ENCODE assay signal across 26 mouse cellular contexts in genomic region chr11:56636606-56637226, GRCm38 (mm10).
DNase-seq lines count a peak whose midpoint lies in the region; ATAC-seq and TF ChIP-seq lines count a peak whose summit lies in the region.
"Had no signal": no experiment of that assay in that cellular context is flagged by ENCODE, and none has a peak within 500 bp of the region (broad histone marks: within the 10 kb centered on the region; RNA-seq: fewer than 3 reads in every experiment).

No protein-coding gene starts in this region.

- TF ChIP-seq CTCF in hindbrain, postnatal 0 days (IDR thresholded peaks at IDR 0.05; ENCODE audit: low read depth) = no peak
- TF ChIP-seq CTCF in kidney, adult 2 months (conservative IDR thresholded peaks at IDR 0.05; ENCODE audit: insufficient read depth, insufficient read length, low read depth, low read length) = no peak

- H3K4me3 ChIP-seq in hindbrain, postnatal 0 days (ENCODE audit: low read length) = no peak overlapping the region
- H3K4me3 ChIP-seq in hindbrain, embryonic 14.5 days (replicated peaks; ENCODE audit: low read length) = no peak overlapping the region
- no peak overlapping the region for H3K4me3 ChIP-seq in forebrain, embryonic 11.5 days (ENCODE audit: low read depth, low read length)
- H3K4me3 ChIP-seq in forebrain, embryonic 16.5 days (replicated peaks; ENCODE audit: low read length) = no peak overlapping the region
- no peak overlapping the region for H3K4me3 ChIP-seq in kidney, adult 2 months (ENCODE audit: insufficient read depth, low read depth, low read length)
- H3K4me3 ChIP-seq: intestine, embryonic 15.5 days; limb, embryonic 12.5 days; liver, embryonic 15.5 days; lung, embryonic 15.5 days; myocyte; neural tube, embryonic 12.5 days had no signal

- WGBS in hindbrain, postnatal 0 days = 41% methylated on average over 8 of the region's 8 CpGs
- 39% methylated on average over 8 of the region's 8 CpGs for WGBS in hindbrain, embryonic 14.5 days
- 33% methylated on average over 8 of the region's 8 CpGs for WGBS in forebrain, embryonic 11.5 days
- 19% methylated on average over 8 of the region's 8 CpGs for WGBS in forebrain, embryonic 16.5 days
- WGBS in kidney, adult 2 months = 54% methylated on average over 8 of the region's 8 CpGs

- no peak overlapping the region for H3K27ac ChIP-seq in hindbrain, postnatal 0 days
- no peak overlapping the region; the same call in 1 of the 2 replicates for H3K27ac ChIP-seq in hindbrain, embryonic 14.5 days
- H3K27ac ChIP-seq in forebrain, embryonic 11.5 days (ENCODE audit: low read depth, low read length) = no peak overlapping the region
- H3K27ac ChIP-seq in forebrain, embryonic 16.5 days (ENCODE audit: low read length) = no peak overlapping the region
- no peak overlapping the region for H3K27ac ChIP-seq in kidney, adult 2 months (ENCODE audit: insufficient read depth, low read depth, low read length)
- H3K27ac ChIP-seq: intestine, embryonic 15.5 days; limb, embryonic 12.5 days; liver, embryonic 15.5 days; lung, embryonic 15.5 days; neural tube, embryonic 12.5 days; stomach, postnatal 0 days had no signal

- no peak for ATAC-seq in hindbrain, postnatal 0 days
- no peak for ATAC-seq in hindbrain, embryonic 14.5 days (ENCODE audit: low FRiP score)
- ATAC-seq in forebrain, embryonic 11.5 days (replicated peaks; ENCODE audit: low FRiP score) = peak; percentile 58; the same call in 1 of the 2 replicates
- peak; percentile 65 for ATAC-seq in forebrain, embryonic 16.5 days
- ATAC-seq in inflammation-experienced regulatory T-cells, adult 6 months = no peak
- ATAC-seq: intestine, embryonic 15.5 days had no signal

- no peak overlapping the region for H3K4me2 ChIP-seq in hindbrain, postnatal 0 days (ENCODE audit: low read depth, low read length)
- no peak overlapping the region for H3K4me2 ChIP-seq in hindbrain, embryonic 14.5 days (replicated peaks)
- H3K4me2 ChIP-seq in forebrain, embryonic 11.5 days (ENCODE audit: low read depth, low read length, severe bottlenecking) = no peak overlapping the region
- H3K4me2 ChIP-seq in forebrain, embryonic 16.5 days (ENCODE audit: low read length) = no peak overlapping the region
- H3K4me2 ChIP-seq: intestine, embryonic 15.5 days; limb, embryonic 12.5 days; liver, embryonic 15.5 days; lung, embryonic 15.5 days; midbrain, embryonic 11.5 days; neural tube, embryonic 12.5 days had no signal

- H3K36me3 ChIP-seq in hindbrain, postnatal 0 days (ENCODE audit: insufficient read depth, low read length) = no peaks in the 10 kb centered on the region
- no peaks in the 10 kb centered on the region for H3K36me3 ChIP-seq in hindbrain, embryonic 14.5 days (replicated peaks; ENCODE audit: control insufficient read depth, insufficient read depth)
- H3K36me3 ChIP-seq in forebrain, embryonic 11.5 days (ENCODE audit: control insufficient read depth, insufficient read depth, low read length) = no peaks in the 10 kb centered on the region
- no peaks in the 10 kb centered on the region for H3K36me3 ChIP-seq in forebrain, embryonic 16.5 days (ENCODE audit: control insufficient read depth, insufficient read depth)
- no peaks in the 10 kb centered on the region for H3K36me3 ChIP-seq in kidney, adult 2 months (ENCODE audit: control insufficient read depth, insufficient read depth, low read length)
- H3K36me3 ChIP-seq: intestine, embryonic 15.5 days; limb, embryonic 12.5 days; liver, embryonic 15.5 days; lung, embryonic 15.5 days; neural tube, embryonic 12.5 days had no signal

- H3K27me3 ChIP-seq in hindbrain, postnatal 0 days (ENCODE audit: insufficient read depth, low read length) = no peaks in the 10 kb centered on the region
- no peaks in the 10 kb centered on the region for H3K27me3 ChIP-seq in hindbrain, embryonic 14.5 days (ENCODE audit: control insufficient read depth, insufficient read depth, low read length)
- H3K27me3 ChIP-seq in forebrain, embryonic 11.5 days (ENCODE audit: control insufficient read depth, insufficient read depth, low read length) = no peaks in the 10 kb centered on the region
- no peaks in the 10 kb centered on the region for H3K27me3 ChIP-seq in forebrain, embryonic 16.5 days (replicated peaks; ENCODE audit: control insufficient read depth, insufficient read depth, low read length)
- H3K27me3 ChIP-seq in kidney, adult 2 months (replicated peaks; ENCODE audit: control insufficient read depth, insufficient read depth, low read length) = no peaks in the 10 kb centered on the region
- H3K27me3 ChIP-seq: CH12.LX; intestine, embryonic 15.5 days; limb, embryonic 12.5 days; liver, embryonic 15.5 days; lung, embryonic 15.5 days; neural tube, embryonic 12.5 days had no signal

- H3K4me1 ChIP-seq in hindbrain, postnatal 0 days (ENCODE audit: insufficient read depth, low read length) = no peaks in the 10 kb centered on the region
- no peaks in the 10 kb centered on the region for H3K4me1 ChIP-seq in hindbrain, embryonic 14.5 days (replicated peaks; ENCODE audit: control insufficient read depth, insufficient read depth, low read length)
- peaks cover 7% of the 10 kb centered on the region; the same call in 1 of the 2 replicates for H3K4me1 ChIP-seq in forebrain, embryonic 11.5 days (replicated peaks; ENCODE audit: control insufficient read depth, insufficient read depth, low read length)
- peaks cover 3% of the 10 kb centered on the region for H3K4me1 ChIP-seq in forebrain, embryonic 16.5 days (replicated peaks; ENCODE audit: control insufficient read depth, insufficient read depth, low read length)
- no peaks in the 10 kb centered on the region for H3K4me1 ChIP-seq in kidney, adult 2 months (ENCODE audit: control insufficient read depth, insufficient read depth, low read length)
- H3K4me1 ChIP-seq: intestine, embryonic 15.5 days; limb, embryonic 12.5 days; liver, embryonic 15.5 days; lung, embryonic 15.5 days; neural tube, embryonic 12.5 days had no signal

- TF ChIP-seq POLR2A in kidney, adult 2 months (IDR thresholded peaks at IDR 0.05; ENCODE audit: low read depth, low read length) = no peak

- no peaks in the 10 kb centered on the region for H3K9me3 ChIP-seq in hindbrain, postnatal 0 days (ENCODE audit: low read length)
- no peaks in the 10 kb centered on the region for H3K9me3 ChIP-seq in hindbrain, embryonic 14.5 days (ENCODE audit: control insufficient read depth, low read length)
- no peaks in the 10 kb centered on the region for H3K9me3 ChIP-seq in forebrain, embryonic 11.5 days (ENCODE audit: control insufficient read depth, low read length)
- H3K9me3 ChIP-seq in forebrain, embryonic 16.5 days (ENCODE audit: control insufficient read depth, low read length) = no peaks in the 10 kb centered on the region
- H3K9me3 ChIP-seq: intestine, embryonic 15.5 days; limb, embryonic 12.5 days; liver, embryonic 15.5 days; lung, embryonic 15.5 days; neural tube, embryonic 12.5 days had no signal

- peak; percentile 29 for DNase-seq in hindbrain, postnatal 0 days (ENCODE audit: low spot score)
- no peak for DNase-seq in hindbrain, embryonic 14.5 days (ENCODE audit: low spot score)
- DNase-seq in ZHBTc4 (ENCODE audit: low read depth, low spot score) = peak; percentile 13
- no peak for DNase-seq in forebrain, embryonic 11.5 days (ENCODE audit: low spot score)
- no peak for DNase-seq in kidney, adult 2 months
- DNase-seq: adrenal gland, postnatal 14 days; cerebellum, adult 2 months; cerebellum, postnatal 36 days; gastrocnemius, postnatal 10 days; heart, postnatal 14 days; kidney, adult 8-10 months; kidney, postnatal 10 days; right cerebral cortex, postnatal 4 days; thymus, adult 18-20 months; thymus, postnatal 4 days had no signal

- H3K9ac ChIP-seq in hindbrain, postnatal 0 days (replicated peaks; ENCODE audit: low read length) = no peak overlapping the region; the same call in 1 of the 2 replicates
- no peak overlapping the region for H3K9ac ChIP-seq in hindbrain, embryonic 14.5 days
- H3K9ac ChIP-seq in forebrain, embryonic 11.5 days (ENCODE audit: low read length) = no peak overlapping the region
- no peak overlapping the region for H3K9ac ChIP-seq in forebrain, embryonic 16.5 days (replicated peaks; ENCODE audit: low read depth, low read length)
- H3K9ac ChIP-seq: intestine, embryonic 15.5 days; limb, embryonic 12.5 days; liver, embryonic 15.5 days; lung, embryonic 15.5 days; neural tube, embryonic 12.5 days had no signal

Comparison
In these comparisons a context has a peak if more than half of its experiments do, and no peak if none do; other contexts are left out.
1. DNase-seq: peak in hindbrain, postnatal 0 days (single experiment) and ZHBTc4 (single experiment); none in hindbrain, embryonic 14.5 days (single experiment), forebrain, embryonic 11.5 days (single experiment) and kidney, adult 2 months (single experiment).
2. ATAC-seq: peak in forebrain, embryonic 11.5 days (single experiment) and forebrain, embryonic 16.5 days (single experiment); none in hindbrain, postnatal 0 days (single experiment), hindbrain, embryonic 14.5 days (single experiment) and inflammation-experienced regulatory T-cells, adult 6 months (single experiment).